Mouse (Mus musculus) ovary, postnatal 10 days (tissue): ENCODE results near the gene Ak4.

Source experiments
- DNase-seq: peaks from one replicate; pipeline ENCODE4 v3.0.0; 2022; ENCODE audit warnings: low spot score

The Ak4 gene

GRCm38 (mm10) chr4:101513251-101513650, 94.2 kb downstream of the Ak4 start:
- no peak for DNase-seq

DNA sequence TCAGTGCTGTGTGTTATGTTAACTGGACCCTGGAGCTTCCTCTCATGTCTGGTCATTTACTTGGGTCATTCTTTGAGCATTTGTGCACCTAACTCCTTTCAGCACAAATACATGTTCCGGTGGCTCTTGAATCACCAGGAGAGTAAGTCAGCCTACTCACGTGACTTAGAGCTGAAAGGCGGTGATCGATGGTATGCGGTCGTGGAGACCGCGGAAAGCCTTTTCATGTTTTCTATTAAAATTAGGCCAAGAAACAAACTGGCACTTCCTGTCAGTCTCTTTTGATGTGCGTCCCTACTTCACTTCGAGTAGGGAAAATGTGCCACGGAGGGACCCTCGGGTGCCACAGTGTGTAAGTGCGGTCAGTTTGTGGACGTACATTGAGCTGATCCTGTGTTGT, 96.8 kb downstream of the Ak4 start:
- DNase-seq, result no peak
